Mouse (Mus musculus) ES-Bruce4 (cell line): ENCODE results near the gene Prmt7. TPM values are rescaled to one million over a fixed set of nuclear protein-coding genes. Genes with fewer than 3 reads are reported as not detected.
A peak's percentile ranks its signal among the peaks of the same experiment; 100 is the strongest.

Experiments
- H3K27ac ChIP-seq: 2 replicates; pipeline ENCODE4 v1.5.1; 2012; ENCODE audit warnings: low read length, inconsistent platforms; ENCODE audit not compliant: insufficient read depth
- H3K27me3 ChIP-seq: 2 replicates; pipeline ENCODE4 v1.6.1; 2012; ENCODE audit warnings: mild to moderate bottlenecking, low read length, inconsistent platforms; ENCODE audit not compliant: control insufficient read depth, poor library complexity, insufficient read depth, severe bottlenecking
- H3K36me3 ChIP-seq: 2 replicates; pipeline ENCODE4 v1.6.1; 2012; ENCODE audit warnings: inconsistent platforms, mild to moderate bottlenecking, low read length, moderate library complexity; ENCODE audit not compliant: control insufficient read depth, poor library complexity, insufficient read depth, severe bottlenecking
- H3K4me1 ChIP-seq: one replicate; pipeline ENCODE4 v1.8.1; 2011; ENCODE audit warnings: low read length; ENCODE audit not compliant: control insufficient read depth, insufficient read depth
- H3K4me3 ChIP-seq: 2 replicates; pipeline ENCODE4 v1.5.1; 2011; ENCODE audit warnings: low read depth, mild to moderate bottlenecking, low read length
- H3K9ac ChIP-seq: 2 replicates; pipeline ENCODE4 v1.6.1; 2012; ENCODE audit warnings: low read depth, mild to moderate bottlenecking, inconsistent platforms; ENCODE audit not compliant: poor library complexity, severe bottlenecking
- H3K9me3 ChIP-seq: replicated peaks from 2 replicates; pipeline ENCODE4 v1.6.1; 2012; ENCODE audit warnings: mild to moderate bottlenecking, low read length, inconsistent platforms; ENCODE audit not compliant: control insufficient read depth, poor library complexity, insufficient read depth, severe bottlenecking
- CTCF ChIP-seq: IDR thresholded peaks from one replicate; pipeline ENCODE4 v1.8.1; 2011; ENCODE audit warnings: low read depth, low read length
- EP300 ChIP-seq: IDR thresholded peaks from 2 replicates; pipeline ENCODE4 v1.6.1; 2011; ENCODE audit warnings: low read depth, low read length; ENCODE audit not compliant: insufficient read depth
- POLR2A ChIP-seq: IDR thresholded peaks from one replicate; pipeline ENCODE4 v1.8.1; 2011; ENCODE audit warnings: low read length; ENCODE audit not compliant: insufficient read depth
- polyA plus RNA-seq: library from polyadenylated mRNA; stranded (reverse); fragments of >200 nt; gene quantifications from 2 replicates; pipeline ENCODE4 v1.2.4, GENCODE M21; 2011; ENCODE audit warnings: low read depth; ENCODE audit not compliant: missing spikeins, insufficient read depth, insufficient read length

The Prmt7 gene
- polyA plus RNA-seq, 1 experiment: 107 TPM

DNA sequence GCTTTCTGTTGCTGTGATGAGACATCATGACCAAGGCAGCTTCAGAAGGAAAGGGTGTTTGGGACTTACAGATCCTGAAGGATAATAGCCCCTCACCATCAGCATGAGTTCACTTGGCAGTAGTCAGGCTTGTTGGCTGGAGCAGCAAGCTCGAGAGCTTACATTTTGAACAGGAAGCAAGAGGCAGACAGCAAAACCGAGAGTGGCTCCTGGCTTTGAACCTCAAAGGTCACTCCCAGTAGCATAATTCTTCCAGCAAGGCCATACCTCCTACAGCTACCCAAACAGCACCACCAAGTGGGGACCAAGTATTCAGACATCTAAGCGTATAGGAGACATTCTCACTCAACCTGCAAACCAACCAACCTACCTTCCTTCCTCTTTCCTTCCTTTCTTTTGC is 22.0 kb downstream of the Prmt7 start:
- TF ChIP-seq CTCF (no peak), EP300 (no peak), POLR2A (no peak)
- Histone ChIP-seq H3K4me1 (no peaks in the 10 kb centered on the region), H3K36me3 (peaks cover 86% of the 10 kb centered on the region), H3K27ac (no peak overlapping the region), H3K9ac (no peak overlapping the region), H3K27me3 (no peaks in the 10 kb centered on the region), H3K9me3 (no peaks in the 10 kb centered on the region), H3K4me3 (no peak overlapping the region)

DNA sequence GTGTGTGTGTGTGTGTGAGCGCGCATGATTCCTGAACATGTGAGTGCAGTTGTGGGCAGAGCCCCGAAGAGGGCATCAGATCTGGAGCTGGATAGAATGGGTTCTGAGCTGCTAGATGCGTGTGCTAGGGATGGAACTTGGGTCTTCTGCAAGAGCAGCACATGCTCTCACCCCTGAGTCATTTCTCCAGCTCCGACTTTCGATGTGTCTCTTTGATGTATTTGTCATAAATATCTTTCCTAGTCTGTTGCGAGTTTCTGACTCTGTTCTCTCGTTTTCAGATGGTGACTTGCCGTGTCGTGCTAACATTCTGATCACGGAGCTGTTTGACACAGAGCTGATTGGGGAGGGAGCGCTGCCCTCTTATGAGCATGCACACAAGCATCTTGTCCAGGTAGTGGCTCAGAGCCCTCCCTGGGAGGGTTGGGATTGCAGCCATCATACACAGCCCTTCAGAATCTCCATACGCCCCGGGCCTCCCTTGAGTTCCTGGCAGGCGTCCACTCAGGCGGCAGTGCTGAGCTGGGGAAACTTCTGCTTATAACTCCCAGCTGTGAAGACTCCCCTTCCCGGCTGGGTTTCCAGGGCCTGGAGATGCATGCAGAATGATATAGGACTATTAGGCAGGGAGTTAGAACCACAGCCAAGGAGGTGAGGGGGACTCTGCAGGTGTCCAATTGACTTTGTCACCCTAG is 24.0 kb downstream of the Prmt7 start:
- Histone ChIP-seq H3K9ac (no peak overlapping the region), H3K27ac (no peak overlapping the region), H3K4me3 (no peak overlapping the region), H3K36me3 (peaks cover 84% of the 10 kb centered on the region), H3K4me1 (no peaks in the 10 kb centered on the region), H3K9me3 (no peaks in the 10 kb centered on the region), H3K27me3 (no peaks in the 10 kb centered on the region)
- TF ChIP-seq EP300 (no peak), CTCF (no peak), POLR2A (no peak)

DNA sequence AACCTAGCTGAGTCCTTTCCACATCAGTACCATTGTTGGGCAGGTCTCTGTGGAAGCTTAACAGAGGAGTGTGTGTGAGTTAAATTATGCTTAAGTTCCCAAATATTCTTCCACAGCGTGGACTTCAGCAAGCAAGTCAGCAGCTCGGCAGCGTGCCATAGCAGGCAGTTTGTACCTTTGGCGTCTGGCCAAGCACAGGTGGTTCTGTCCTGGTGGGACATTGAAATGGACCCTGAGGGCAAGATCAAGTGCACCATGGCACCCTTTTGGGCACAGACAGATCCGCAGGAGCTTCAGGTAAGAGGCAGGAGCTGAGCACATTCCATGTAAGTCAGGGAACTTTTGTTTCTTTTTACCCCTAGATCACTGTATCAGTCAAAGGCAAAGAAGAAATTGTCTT is 26.4 kb downstream of the Prmt7 start:
- H3K9ac ChIP-seq: no peak overlapping the region
- H3K4me1 ChIP-seq: no peaks in the 10 kb centered on the region
- H3K36me3 ChIP-seq: peaks cover 82% of the 10 kb centered on the region
- H3K27ac ChIP-seq: no peak overlapping the region
- no peaks in the 10 kb centered on the region for H3K9me3 ChIP-seq
- H3K4me3 ChIP-seq: no peak overlapping the region
- TF ChIP-seq POLR2A (no peak), EP300 (no peak), CTCF (no peak)
- no peaks in the 10 kb centered on the region for H3K27me3 ChIP-seq

DNA sequence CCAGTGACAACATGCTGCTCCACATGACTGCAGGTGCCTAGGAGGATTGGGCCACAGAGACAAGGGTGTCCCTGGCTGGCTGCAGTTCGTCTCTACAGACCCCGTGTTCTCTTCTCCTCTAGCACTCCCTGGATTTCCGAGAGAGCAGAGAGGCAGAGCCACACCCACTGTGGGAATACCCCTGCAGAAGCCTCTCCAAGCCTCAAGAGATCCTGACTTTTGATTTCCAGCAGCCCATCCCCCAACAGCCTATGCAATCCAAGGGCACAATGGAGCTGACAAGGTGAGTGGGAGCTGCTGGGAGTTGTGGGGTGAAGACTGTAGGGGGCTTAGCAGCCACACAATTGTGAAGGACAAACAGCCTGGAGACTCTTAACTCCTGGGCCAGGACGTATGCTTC is 39.5 kb downstream of the Prmt7 start:
- Histone ChIP-seq H3K36me3 (peaks cover 54% of the 10 kb centered on the region), H3K9ac (no peak overlapping the region), H3K9me3 (no peaks in the 10 kb centered on the region), H3K27ac (no peak overlapping the region), H3K4me3 (no peak overlapping the region), H3K27me3 (no peaks in the 10 kb centered on the region), H3K4me1 (no peaks in the 10 kb centered on the region)
- TF ChIP-seq EP300 (no peak), POLR2A (no peak), CTCF (no peak)

DNA sequence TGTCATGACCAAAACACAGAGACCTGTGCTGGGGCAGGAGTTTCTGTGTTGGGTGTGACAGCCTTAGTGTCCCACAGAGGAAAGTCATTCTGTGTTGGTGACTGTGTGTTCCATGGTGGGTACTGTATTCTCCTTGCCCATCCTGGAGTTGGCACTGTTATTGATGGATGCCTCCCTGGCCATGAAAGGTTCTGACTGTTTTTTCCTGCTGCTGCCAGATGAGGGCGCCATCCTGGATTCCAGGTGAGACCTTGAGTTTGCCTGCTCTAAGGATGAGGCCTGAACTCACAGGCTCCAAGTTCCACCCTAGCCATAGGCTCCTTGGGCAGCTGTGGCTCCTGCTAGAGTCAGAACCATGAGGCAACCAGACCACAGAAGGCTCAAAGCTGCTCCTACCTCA is 47.4 kb downstream of the Prmt7 start:
- TF ChIP-seq CTCF: peak; percentile 89
- no peak for TF ChIP-seq EP300
- H3K27ac ChIP-seq: no peak overlapping the region
- H3K27me3 ChIP-seq: no peaks in the 10 kb centered on the region
- H3K9me3 ChIP-seq: no peaks in the 10 kb centered on the region
- H3K4me1 ChIP-seq: no peaks in the 10 kb centered on the region
- no peaks in the 10 kb centered on the region; the same call in 1 of the 2 replicates for H3K36me3 ChIP-seq
- no peak overlapping the region for H3K9ac ChIP-seq
- H3K4me3 ChIP-seq: no peak overlapping the region

DNA sequence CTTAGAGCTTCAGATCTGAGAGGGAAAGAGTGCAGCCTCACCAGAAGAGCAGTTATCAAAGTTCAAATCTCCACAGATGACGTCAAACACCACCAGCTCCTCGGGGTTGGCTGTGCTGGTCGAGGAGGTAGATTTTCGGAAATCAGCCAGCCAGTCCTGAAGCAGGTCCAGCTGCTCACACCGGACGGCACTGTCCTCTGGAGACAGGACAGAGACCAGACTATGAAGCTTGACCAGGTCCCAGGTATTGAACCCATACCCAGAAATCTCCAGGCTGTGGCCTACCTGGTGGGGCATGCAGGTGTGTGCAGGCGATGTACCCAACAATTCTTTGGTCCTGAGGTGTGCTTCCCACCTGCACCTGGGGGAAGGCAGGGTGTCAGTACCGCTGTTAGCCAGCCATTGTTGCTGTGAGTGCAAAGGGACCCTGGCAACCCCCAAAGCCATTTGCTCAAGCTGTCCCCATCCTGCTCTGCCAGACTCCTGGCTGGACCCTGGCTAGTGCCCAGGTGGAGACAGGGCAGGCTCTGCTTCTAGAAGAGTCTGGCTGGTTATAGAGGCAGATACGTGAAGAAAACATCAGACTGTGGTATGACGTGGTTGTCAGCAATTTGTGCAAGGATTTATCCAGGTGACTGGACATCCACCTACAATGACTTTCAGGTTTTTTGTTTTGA is 49.0 kb downstream of the Prmt7 start:
- Histone ChIP-seq H3K9ac (no peak overlapping the region), H3K4me3 (no peak overlapping the region), H3K36me3 (no peaks in the 10 kb centered on the region), H3K9me3 (no peaks in the 10 kb centered on the region), H3K27me3 (no peaks in the 10 kb centered on the region), H3K4me1 (no peaks in the 10 kb centered on the region), H3K27ac (no peak overlapping the region)
- no peak for TF ChIP-seq CTCF
- TF ChIP-seq EP300: no peak
- TF ChIP-seq POLR2A: no peak
